Mouse (Mus musculus) ES-E14 (cell line): ENCODE data around the gene Slc12a3. TPM values are rescaled to one million over a fixed set of nuclear protein-coding genes. Genes with fewer than 3 reads are reported as not detected.

Experiments used
- DNase-seq: peaks from one replicate; pipeline ENCODE4 v3.0.0-alpha.2; 2013; ENCODE audit warnings: low read depth, low spot score
- H3K27ac ChIP-seq: 2 replicates; pipeline ENCODE4 v1.5.1; 2012; ENCODE audit warnings: low read depth, mild to moderate bottlenecking, low read length, moderate library complexity, mixed read lengths; ENCODE audit not compliant: poor library complexity, insufficient read depth, severe bottlenecking
- H3K36me3 ChIP-seq: 2 replicates; pipeline ENCODE4 v1.6.1; 2012; ENCODE audit warnings: mild to moderate bottlenecking, low read length, moderate library complexity, mixed read lengths; ENCODE audit not compliant: control insufficient read depth, poor library complexity, insufficient read depth, severe bottlenecking
- H3K4me1 ChIP-seq, 2 experiments: fragments of 150-350 bp in 1 of 2; sonication (generic) in 1 of 2; 2 replicates each; pipeline ENCODE4 v1.6.1; 2012; ENCODE audit warnings: low read length in 2 of 2, mild to moderate bottlenecking in 1 of 2, mixed read lengths in 1 of 2; ENCODE audit not compliant: control insufficient read depth in 2 of 2, insufficient read depth in 2 of 2, poor library complexity in 1 of 2
- H3K4me3 ChIP-seq, 2 experiments: fragments of 150-350 bp in 1 of 2; sonication (generic) in 1 of 2; 2 replicates each; pipeline ENCODE4 v1.5.1; 2012; ENCODE audit warnings: low read length in 2 of 2, low read depth in 1 of 2, mild to moderate bottlenecking in 1 of 2, mixed read lengths in 1 of 2; ENCODE audit not compliant: insufficient read depth in 1 of 2, poor library complexity in 1 of 2, severe bottlenecking in 1 of 2
- H3K9ac ChIP-seq: 2 replicates; pipeline ENCODE4 v1.6.1; 2012; ENCODE audit warnings: low read depth, mild to moderate bottlenecking, low read length, mixed read lengths; ENCODE audit not compliant: poor library complexity, insufficient read depth, severe bottlenecking
- H3K9me3 ChIP-seq: fragments of 150-350 bp; sonication (generic); 2 replicates; pipeline ENCODE4 v1.6.1; 2012; ENCODE audit warnings: low read depth, mild to moderate bottlenecking, low read length; ENCODE audit not compliant: control insufficient read depth, insufficient read depth
- CHD2 ChIP-seq: IDR thresholded peaks from 2 replicates; pipeline ENCODE4 v1.6.1; 2014; ENCODE audit warnings: mild to moderate bottlenecking, low read depth, low read length, inconsistent platforms
- HCFC1 ChIP-seq: IDR thresholded peaks from 2 replicates; pipeline ENCODE4 v1.6.1; 2012; ENCODE audit warnings: low read length, inconsistent platforms, borderline replicate concordance; ENCODE audit not compliant: insufficient read depth
- MAFK ChIP-seq: IDR thresholded peaks from 2 replicates; pipeline ENCODE4 v1.6.1; 2014; ENCODE audit warnings: mild to moderate bottlenecking, low read depth, low read length, inconsistent platforms; ENCODE audit not compliant: insufficient read depth
- ZC3H11A ChIP-seq: IDR thresholded peaks from 2 replicates; pipeline ENCODE4 v1.6.1; 2012; ENCODE audit warnings: low read depth, mild to moderate bottlenecking, inconsistent platforms, low read length, borderline replicate concordance
- ZNF384 ChIP-seq: IDR thresholded peaks from 2 replicates; pipeline ENCODE4 v1.6.1; 2012; ENCODE audit warnings: low read depth, low read length, inconsistent platforms
- in situ Hi-C, 2 experiments: fragments of 600-800 bp; cut with MboI; formaldehyde crosslinking; loops; one replicate each; pipeline ENCODE4 v1.15.1; 2025; ENCODE audit warnings: low sequenced_read_pairs in 2 of 2, inconsistent platforms in 1 of 2; ENCODE audit not compliant: unreplicated experiment in 2 of 2
- total RNA-seq: library from RNA; depleted of rRNA; stranded (reverse); fragments of 300-350 nt; gene quantifications from 2 replicates; pipeline ENCODE4 v1.2.3, GENCODE M21; 2012

Slc12a3 gene
- total RNA-seq, 1 experiment = 0.94 TPM

DNA sequence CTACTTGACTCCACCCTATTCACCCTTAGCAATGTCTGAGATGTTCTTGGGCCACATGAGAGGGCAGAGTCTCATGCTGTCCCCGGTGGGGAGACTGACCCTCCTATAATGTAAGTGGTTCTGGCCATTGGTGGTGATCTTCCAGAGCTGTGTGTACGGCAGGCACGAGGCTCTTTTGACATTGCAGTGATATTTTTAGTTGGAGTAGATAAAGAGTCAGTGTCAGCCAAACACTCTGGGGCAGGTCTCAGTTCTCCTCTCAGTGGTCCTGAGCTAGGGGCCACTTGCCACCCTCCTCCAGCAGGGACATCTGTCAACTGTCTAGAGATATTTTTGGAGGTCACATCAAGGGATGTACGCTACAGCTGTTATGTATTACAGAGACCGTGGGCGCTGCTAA is 28.2 kb downstream of the Slc12a3 start:
- Histone ChIP-seq H3K9ac (no peak overlapping the region), H3K36me3 (no peaks in the 10 kb centered on the region), H3K4me1 (no peaks in the 10 kb centered on the region; a peak in 1 of 4 replicates), H3K9me3 (no peaks in the 10 kb centered on the region), H3K27ac (no peak overlapping the region), H3K4me3 (no peak overlapping the region)
- TF ChIP-seq HCFC1 (no peak), MAFK (no peak), ZC3H11A (no peak), ZNF384 (no peak), CHD2 (no peak)
- DNase-seq = no peak
- in situ Hi-C loops = no loop called here

DNA sequence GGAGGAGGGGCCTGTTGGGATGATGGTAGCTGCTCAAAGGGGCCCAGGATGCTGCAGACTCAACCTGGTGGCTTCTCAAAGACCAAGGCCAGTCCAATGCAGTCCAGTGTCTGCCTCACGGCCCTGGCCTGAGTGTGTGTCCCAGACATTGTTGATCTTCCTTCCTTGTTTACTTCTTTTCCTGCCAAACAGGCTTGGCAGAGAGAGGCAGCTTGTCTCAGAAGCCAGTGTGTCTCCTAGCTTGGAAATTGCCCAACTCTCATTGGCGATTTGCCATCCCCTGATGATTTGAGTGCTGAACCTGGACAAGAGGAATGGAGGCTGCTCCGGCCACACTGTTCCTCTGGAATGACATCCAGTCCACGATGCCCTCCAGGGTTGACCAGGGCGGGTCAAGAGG is 29.5 kb downstream of the Slc12a3 start:
- Histone ChIP-seq H3K4me1 (no peaks in the 10 kb centered on the region), H3K36me3 (no peaks in the 10 kb centered on the region), H3K9me3 (no peaks in the 10 kb centered on the region), H3K27ac (no peak overlapping the region), H3K9ac (no peak overlapping the region), H3K4me3 (no peak overlapping the region)
- no peak for DNase-seq
- TF ChIP-seq MAFK = no peak
- TF ChIP-seq ZC3H11A = no peak
- no peak for TF ChIP-seq HCFC1
- no peak for TF ChIP-seq ZNF384
- no peak for TF ChIP-seq CHD2
- in situ Hi-C loops = no loop called here

DNA sequence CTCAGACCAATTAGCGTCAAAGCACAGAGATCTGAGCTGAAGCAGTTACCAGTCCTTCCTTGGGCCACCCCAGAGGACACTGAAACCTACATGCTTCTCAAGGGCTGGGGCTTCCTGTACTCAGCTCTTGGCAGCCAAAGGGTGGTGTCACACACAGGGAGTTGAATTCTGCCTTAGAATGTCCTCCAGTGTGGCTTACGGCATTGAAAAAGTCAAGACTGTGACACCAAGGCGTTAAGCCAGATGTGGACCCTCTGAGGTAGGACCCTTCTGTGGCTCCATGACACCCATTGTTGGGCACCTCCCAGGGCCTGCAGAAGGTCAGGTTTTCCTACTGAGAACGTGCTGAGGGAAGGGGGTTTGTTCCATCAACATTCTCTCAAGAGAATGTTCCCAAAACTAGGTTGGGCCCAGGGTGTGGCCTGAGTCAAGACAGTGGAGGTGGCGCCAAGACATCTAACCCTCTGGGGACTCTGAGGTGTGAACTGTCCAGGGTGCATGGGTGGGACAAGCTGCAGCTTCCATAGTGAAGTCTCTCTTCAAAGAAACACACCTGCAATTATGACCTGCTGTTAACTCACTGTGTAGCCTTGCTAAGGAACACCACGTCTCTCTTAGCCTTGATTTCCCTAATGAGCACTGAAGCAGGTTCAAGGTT is 32.9 kb downstream of the Slc12a3 start:
- DNase-seq = no peak
- H3K9me3 ChIP-seq = no peaks in the 10 kb centered on the region
- TF ChIP-seq MAFK (no peak), ZNF384 (no peak)
- in situ Hi-C loops = no loop called here
- no peak overlapping the region for H3K9ac ChIP-seq
- no peaks in the 10 kb centered on the region for H3K36me3 ChIP-seq
- no peaks in the 10 kb centered on the region for H3K4me1 ChIP-seq
- no peak overlapping the region for H3K27ac ChIP-seq
- no peak overlapping the region for H3K4me3 ChIP-seq

DNA sequence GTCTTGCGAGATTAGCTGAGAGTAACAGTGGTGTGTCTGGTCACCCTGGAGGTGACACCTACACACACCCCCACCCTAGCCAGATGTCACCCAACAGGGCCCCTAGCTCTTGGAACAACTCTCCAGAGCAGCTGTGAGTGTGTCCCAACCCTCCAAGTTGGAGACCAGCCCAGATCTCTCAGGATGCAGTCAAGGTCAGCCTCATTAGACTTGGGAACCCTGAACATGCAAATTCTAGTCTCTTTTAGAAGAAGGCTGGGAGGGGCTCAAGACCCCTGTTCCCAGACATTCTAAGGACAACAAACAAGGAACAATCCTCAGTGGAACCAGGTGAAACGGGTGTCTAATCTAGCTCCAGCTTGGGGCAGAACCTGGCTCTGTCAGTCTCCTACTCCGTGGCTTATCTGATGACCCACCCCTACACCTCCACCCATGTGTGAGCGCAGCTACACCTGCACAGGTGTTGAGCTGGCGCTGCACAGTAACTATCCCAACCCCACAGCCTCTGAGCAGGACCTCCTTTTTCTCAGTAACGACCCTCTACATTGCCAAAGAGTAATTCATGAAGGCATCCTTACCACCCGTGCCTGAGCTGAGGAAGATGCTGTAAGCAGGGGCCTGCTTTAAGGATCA is 33.7 kb downstream of the Slc12a3 start:
- Histone ChIP-seq H3K4me3 (no peak overlapping the region), H3K27ac (no peak overlapping the region), H3K9ac (no peak overlapping the region), H3K9me3 (no peaks in the 10 kb centered on the region), H3K4me1 (no peaks in the 10 kb centered on the region), H3K36me3 (no peaks in the 10 kb centered on the region)
- TF ChIP-seq HCFC1 (no peak), CHD2 (no peak), ZNF384 (no peak), MAFK (no peak), ZC3H11A (no peak)
- no peak for DNase-seq
- in situ Hi-C loops = no loop called here

DNA sequence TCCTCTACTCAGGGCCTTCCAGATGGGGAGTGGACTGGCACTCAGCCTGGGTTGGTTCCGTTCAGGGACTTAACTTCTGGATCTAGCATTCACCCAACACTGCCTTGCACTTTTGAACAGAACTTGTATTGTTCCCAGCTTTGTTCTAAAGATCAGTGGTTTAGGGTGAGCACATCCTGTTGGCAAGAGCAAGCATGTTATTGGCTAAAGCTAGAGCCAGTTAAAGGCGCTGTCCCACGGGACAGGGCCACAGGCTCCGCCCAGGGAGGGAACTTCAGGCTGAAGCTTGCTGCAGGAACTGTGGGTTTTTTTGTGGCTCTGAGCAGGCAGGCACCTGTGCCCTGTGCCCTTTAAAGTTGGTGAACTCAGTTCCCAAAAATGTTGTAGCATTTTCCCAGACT is 34.3 kb downstream of the Slc12a3 start:
- Histone ChIP-seq H3K36me3 (no peaks in the 10 kb centered on the region), H3K4me1 (no peaks in the 10 kb centered on the region), H3K9ac (no peak overlapping the region), H3K9me3 (no peaks in the 10 kb centered on the region), H3K4me3 (no peak overlapping the region), H3K27ac (no peak overlapping the region)
- in situ Hi-C loops = no loop called here
- DNase-seq = no peak
- TF ChIP-seq HCFC1 (no peak), CHD2 (no peak), ZNF384 (no peak), MAFK (no peak), ZC3H11A (no peak)
